Mouse (Mus musculus) heart, embryonic 15.5 days (tissue): ENCODE results near the gene Il17d. TPM values are rescaled to one million over a fixed set of nuclear protein-coding genes. Genes with fewer than 3 reads are reported as not detected.
A peak's percentile ranks its signal among the peaks of the same experiment; 100 is the strongest.

ENCODE experiments used
- ATAC-seq: fragments of 200-750 bp; cut with Nextera tagmentation; replicated peaks from 2 replicates; pipeline ENCODE4 v1.8.0; 2017; ENCODE audit warnings: low read depth, moderate TSS enrichment; ENCODE audit not compliant: insufficient number of reproducible peaks, insufficient read depth, low FRiP score
- H3K27ac ChIP-seq: fragments of 300-500 bp; sonication (generic); 2 replicates; pipeline ENCODE4 v1.5.1; 2015; ENCODE audit warnings: mild to moderate bottlenecking, inconsistent platforms
- H3K27me3 ChIP-seq: fragments of 300-500 bp; sonication (generic); 2 replicates; pipeline ENCODE4 v1.6.1; 2015; ENCODE audit warnings: inconsistent platforms
- H3K36me3 ChIP-seq: fragments of 300-500 bp; sonication (generic); 2 replicates; pipeline ENCODE4 v1.6.1; 2015; ENCODE audit warnings: mild to moderate bottlenecking, inconsistent platforms
- H3K4me1 ChIP-seq: fragments of 300-500 bp; sonication (generic); replicated peaks from 2 replicates; pipeline ENCODE4 v1.6.1; 2015; ENCODE audit warnings: inconsistent platforms
- H3K4me2 ChIP-seq: fragments of 300-500 bp; sonication (generic); 2 replicates; pipeline ENCODE4 v1.6.1; 2015; ENCODE audit warnings: inconsistent platforms, mild to moderate bottlenecking, moderate library complexity
- H3K4me3 ChIP-seq: fragments of 300-500 bp; sonication (generic); 2 replicates; pipeline ENCODE4 v1.5.1; 2015; ENCODE audit warnings: mild to moderate bottlenecking, inconsistent platforms
- H3K9ac ChIP-seq: fragments of 300-500 bp; sonication (generic); 2 replicates; pipeline ENCODE4 v1.6.1; 2015; ENCODE audit warnings: mild to moderate bottlenecking, inconsistent platforms
- H3K9me3 ChIP-seq: fragments of 300-500 bp; sonication (generic); replicated peaks from 2 replicates; pipeline ENCODE4 v1.6.1; 2016; ENCODE audit warnings: inconsistent platforms
- WGBS: fragments of 180-500 bp; shearing (Covaris S2); methylation state at CpG from one replicate; pipeline ENCODE4 v1.1.7; 2015; ENCODE audit warnings: mixed read lengths; 5-methylcytosine and 5-hydroxymethylcytosine counted together
- polyA plus RNA-seq: library from polyadenylated mRNA; unstranded; fragments of >200 nt; fragmentation: Nextera tagmentation; extraction: Ambion mirVana; gene quantifications from 2 replicates; pipeline ENCODE4 v1.2.1, GENCODE M21; 2015

Gene Il17d
- polyA plus RNA-seq, 1 experiment from 2014 or later = 2.1 TPM

DNA sequence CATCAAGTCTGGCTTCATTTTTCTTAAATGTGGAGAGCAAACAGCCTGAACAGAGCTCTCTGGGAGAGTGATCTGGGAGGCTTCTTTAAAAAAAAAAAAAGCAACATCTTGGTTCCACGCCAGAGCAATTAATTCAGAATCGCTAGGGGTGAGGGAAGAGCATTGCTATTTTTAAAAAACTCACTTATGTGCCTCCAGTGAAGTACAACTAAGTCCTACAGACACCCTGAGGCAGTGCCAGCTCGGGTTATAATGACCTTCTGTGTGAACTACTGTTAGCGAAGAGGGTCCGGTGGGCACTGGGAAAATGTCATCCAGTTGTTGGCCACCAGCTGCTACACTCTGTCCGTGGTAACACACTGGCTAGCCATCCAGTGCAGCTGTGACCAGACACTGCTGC lies 11.1 kb downstream of the Il17d start:
- Histone ChIP-seq H3K4me2 (peak overlapping the region; percentile 17; the same call in 1 of the 2 replicates), H3K27ac (peak overlapping the region; percentile 84), H3K4me3 (no peak overlapping the region), H3K9me3 (no peaks in the 10 kb centered on the region), H3K36me3 (no peaks in the 10 kb centered on the region), H3K9ac (no peak overlapping the region), H3K27me3 (no peaks in the 10 kb centered on the region; the same call in 1 of the 2 replicates), H3K4me1 (peaks cover 47% of the 10 kb centered on the region)
- WGBS = 29% methylated on average over 6 of the region's 6 CpGs
- ATAC-seq = peak; percentile 67

DNA sequence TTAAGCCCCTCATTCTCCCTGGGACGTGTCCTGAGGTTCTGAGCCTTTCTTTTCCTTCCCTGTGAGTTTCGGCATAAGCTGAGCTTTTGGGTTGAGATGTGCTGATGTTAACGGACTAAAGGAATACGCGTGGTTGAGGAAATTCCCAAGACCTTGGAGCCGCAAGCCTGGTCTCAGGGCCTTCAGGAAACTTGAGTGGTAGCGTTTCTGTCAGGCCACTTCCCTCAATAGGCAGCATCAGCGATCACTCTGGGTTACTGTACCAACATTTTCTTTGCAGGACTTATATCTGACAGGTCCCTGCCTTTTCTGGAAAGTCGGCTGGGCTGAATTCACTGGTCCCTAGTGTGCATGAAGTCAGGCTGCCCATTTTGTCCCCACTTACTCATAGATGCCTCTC lies 12.2 kb downstream of the Il17d start:
- peak overlapping the region; percentile 9; the same call in 1 of the 2 replicates for H3K9ac ChIP-seq

DNA sequence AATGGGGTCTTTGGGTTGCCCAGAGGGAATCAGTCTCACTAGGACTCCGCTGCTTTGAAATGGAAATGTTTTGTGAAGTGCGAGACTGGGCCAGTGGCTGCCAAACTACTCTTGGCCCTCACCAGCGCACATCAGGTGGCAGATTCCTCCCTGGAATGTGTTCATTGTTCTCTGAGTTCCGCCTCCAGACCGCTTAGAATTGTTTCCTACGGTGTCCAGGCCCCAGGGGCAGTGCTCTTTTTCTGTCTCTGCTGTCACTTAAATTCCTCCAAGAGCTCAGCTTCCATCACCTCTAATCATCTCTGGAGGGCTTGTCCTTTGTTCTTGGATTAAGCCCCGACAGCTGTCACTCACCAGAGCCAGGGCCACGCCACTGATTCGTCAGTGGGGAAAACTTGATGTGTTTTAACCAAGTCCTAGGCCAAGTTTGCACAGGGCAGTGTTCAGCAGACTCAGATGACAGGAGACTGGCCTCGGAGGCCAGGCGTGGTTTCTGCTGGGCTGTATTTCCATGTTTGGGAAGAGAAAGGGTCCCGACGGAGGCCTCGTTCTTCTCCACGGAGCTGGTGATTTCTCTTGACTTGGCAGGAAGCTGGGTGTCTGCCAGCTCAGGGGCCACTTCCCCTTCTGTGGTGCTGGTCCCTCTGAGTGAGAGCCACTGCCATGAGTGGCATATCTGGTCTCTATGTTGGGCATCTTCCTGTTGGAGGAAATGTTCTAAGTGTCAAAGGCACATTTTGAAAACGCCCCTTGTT lies 12.9 kb downstream of the Il17d start:
- Histone ChIP-seq H3K4me1 (peaks cover 49% of the 10 kb centered on the region), H3K4me2 (peak overlapping the region; percentile 30; the same call in 1 of the 2 replicates), H3K4me3 (no peak overlapping the region), H3K27ac (peak overlapping the region; percentile 76), H3K36me3 (no peaks in the 10 kb centered on the region), H3K9ac (peak overlapping the region; percentile 9; the same call in 1 of the 2 replicates), H3K9me3 (no peaks in the 10 kb centered on the region), H3K27me3 (no peaks in the 10 kb centered on the region; the same call in 1 of the 2 replicates)
- 9% methylated on average over 16 of the region's 16 CpGs for WGBS
- peak; percentile 28; the same call in 1 of the 2 replicates for ATAC-seq

More for the DNA sequence above, 12.2 kb downstream of the Il17d start:
- peak overlapping the region; percentile 30; the same call in 1 of the 2 replicates for H3K4me2 ChIP-seq
- ATAC-seq = no peak
- no peak overlapping the region for H3K4me3 ChIP-seq
- 56% methylated on average over 9 of the region's 9 CpGs for WGBS
- H3K36me3 ChIP-seq = no peaks in the 10 kb centered on the region
- peak overlapping the region; percentile 76 for H3K27ac ChIP-seq
- no peaks in the 10 kb centered on the region for H3K9me3 ChIP-seq
- H3K4me1 ChIP-seq = peaks cover 47% of the 10 kb centered on the region
- no peaks in the 10 kb centered on the region; the same call in 1 of the 2 replicates for H3K27me3 ChIP-seq

DNA sequence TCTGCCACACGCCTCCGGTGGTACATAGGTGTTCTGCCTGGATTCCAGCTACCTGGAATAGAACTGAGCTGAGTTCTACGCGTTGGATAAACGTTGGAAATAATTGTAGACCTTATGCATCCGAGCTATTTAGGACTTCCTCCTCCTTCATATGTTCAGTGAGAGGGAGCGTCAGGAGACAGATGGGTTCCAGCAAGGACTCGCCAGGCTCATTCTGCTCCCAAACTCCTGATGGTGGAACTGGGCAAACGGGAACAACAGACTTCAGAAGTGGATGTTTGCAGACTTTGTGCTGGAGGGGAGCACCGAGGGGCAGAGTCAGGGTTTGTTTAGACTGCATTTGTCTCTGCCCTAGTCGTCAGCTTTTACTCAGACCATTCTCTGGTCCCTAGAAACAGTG lies 16.1 kb downstream of the Il17d start:
- no peak for ATAC-seq
- H3K4me3 ChIP-seq = no peak overlapping the region
- WGBS = 78% methylated on average over 11 of the region's 11 CpGs
- peaks cover 28% of the 10 kb centered on the region for H3K4me1 ChIP-seq
- no peak overlapping the region for H3K27ac ChIP-seq
- H3K9me3 ChIP-seq = no peaks in the 10 kb centered on the region
- no peaks in the 10 kb centered on the region for H3K36me3 ChIP-seq
- H3K9ac ChIP-seq = no peak overlapping the region
- no peak overlapping the region for H3K4me2 ChIP-seq
- H3K27me3 ChIP-seq = no peaks in the 10 kb centered on the region

DNA sequence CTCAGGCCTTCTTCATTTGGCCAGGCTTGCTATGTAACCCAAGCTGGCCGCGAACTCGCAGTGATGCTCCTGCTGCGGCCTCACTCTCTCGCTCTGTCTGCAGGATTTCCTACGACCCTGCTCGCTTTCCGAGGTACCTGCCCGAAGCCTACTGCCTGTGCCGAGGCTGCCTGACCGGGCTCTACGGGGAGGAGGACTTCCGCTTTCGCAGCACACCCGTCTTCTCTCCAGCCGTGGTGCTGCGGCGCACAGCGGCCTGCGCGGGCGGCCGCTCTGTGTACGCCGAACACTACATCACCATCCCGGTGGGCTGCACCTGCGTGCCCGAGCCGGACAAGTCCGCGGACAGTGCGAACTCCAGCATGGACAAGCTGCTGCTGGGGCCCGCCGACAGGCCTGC lies 17.7 kb downstream of the Il17d start:
- 70% methylated on average over 34 of the region's 34 CpGs for WGBS
- H3K4me2 ChIP-seq = peak overlapping the region; percentile 49
- ATAC-seq = no peak

DNA sequence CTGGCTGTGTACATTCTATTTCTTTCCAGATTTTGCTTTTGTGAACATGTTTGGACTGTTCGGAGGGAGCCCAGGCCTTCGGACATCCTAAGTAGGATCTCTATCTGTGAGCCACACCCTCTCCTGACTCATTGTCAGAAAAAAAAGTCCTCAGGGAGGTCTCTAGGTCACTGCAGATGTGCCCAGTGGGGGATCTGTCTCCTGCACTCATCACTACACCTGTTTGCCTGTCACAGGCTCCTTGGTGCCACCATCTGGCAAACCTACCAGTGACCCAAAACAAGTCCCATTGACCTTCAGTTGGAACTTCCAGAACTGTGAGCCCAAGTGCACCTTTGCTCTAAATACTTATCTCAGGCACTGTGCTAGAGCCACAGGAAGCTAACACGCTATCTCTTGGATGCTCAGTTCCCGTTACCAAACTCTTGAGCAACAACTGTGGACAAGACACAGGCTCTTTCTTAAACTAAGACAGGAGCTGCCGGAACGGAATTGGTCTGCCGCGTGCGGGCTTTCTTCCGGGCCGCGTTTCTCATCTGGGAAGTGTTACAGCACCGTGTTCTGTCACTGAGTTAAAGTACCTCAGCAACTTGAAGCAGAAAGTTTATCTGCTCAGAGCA lies 19.0 kb downstream of the Il17d start:
- Histone ChIP-seq H3K27me3 (no peaks in the 10 kb centered on the region), H3K27ac (no peak overlapping the region), H3K4me2 (no peak overlapping the region), H3K4me3 (no peak overlapping the region), H3K36me3 (no peaks in the 10 kb centered on the region), H3K9me3 (no peaks in the 10 kb centered on the region), H3K4me1 (peaks cover 7% of the 10 kb centered on the region), H3K9ac (no peak overlapping the region)
- ATAC-seq = no peak
- WGBS = 86% methylated on average over 13 of the region's 13 CpGs

More for the DNA sequence above, 17.7 kb downstream of the Il17d start:
- Histone ChIP-seq H3K4me3 (peak overlapping the region; percentile 10; the same call in 1 of the 2 replicates), H3K4me1 (peaks cover 18% of the 10 kb centered on the region), H3K9me3 (no peaks in the 10 kb centered on the region), H3K27me3 (no peaks in the 10 kb centered on the region), H3K27ac (no peak overlapping the region), H3K9ac (no peak overlapping the region), H3K36me3 (no peaks in the 10 kb centered on the region)

DNA sequence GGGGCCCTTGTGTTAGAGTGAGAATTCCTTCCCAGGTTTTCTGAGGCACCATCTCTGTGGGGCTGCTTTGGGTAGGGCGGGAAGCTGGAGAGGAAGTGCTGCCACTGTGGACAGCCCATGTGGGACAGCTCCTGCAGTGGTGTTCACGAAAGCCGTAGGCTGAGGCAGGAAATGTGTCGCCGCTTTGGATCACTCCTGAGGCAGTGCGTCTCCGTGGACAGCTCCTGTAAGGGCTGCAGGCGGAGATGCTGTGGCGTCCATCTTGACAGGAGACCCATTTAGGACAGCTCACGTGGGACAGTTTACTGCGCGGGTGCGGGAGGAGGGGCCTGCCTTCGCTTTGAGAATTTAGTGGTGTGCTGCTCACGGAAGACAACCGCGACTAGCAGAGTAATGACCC lies 20.9 kb downstream of the Il17d start:
- Histone ChIP-seq H3K9me3 (no peaks in the 10 kb centered on the region), H3K27me3 (no peaks in the 10 kb centered on the region), H3K4me1 (peaks cover 7% of the 10 kb centered on the region), H3K9ac (no peak overlapping the region), H3K4me3 (no peak overlapping the region), H3K4me2 (no peak overlapping the region), H3K27ac (no peak overlapping the region), H3K36me3 (no peaks in the 10 kb centered on the region)
- ATAC-seq = no peak
- WGBS = 79% methylated on average over 17 of the region's 17 CpGs

DNA sequence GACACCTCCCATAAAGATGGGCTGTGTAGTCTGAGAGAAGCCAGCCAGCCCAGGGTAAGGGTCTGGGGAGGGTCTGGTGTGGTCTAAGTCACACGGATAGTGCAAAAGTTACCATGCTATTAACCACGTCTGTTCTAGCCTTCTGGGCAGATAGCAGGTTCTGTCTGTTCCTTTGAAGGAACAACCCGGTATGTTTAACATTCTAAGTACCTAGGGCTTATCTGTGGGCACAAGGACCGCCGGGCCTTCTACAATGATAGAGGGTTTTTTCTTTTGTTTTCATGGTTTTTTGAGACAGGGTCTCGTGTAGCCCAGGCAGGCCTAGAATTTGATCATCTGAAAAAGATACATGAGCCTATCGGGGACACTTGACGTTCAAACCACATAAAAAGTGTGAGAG lies 21.6 kb downstream of the Il17d start:
- Histone ChIP-seq H3K9me3 (no peaks in the 10 kb centered on the region), H3K36me3 (no peaks in the 10 kb centered on the region), H3K4me3 (no peak overlapping the region), H3K4me1 (peaks cover 7% of the 10 kb centered on the region), H3K9ac (no peak overlapping the region), H3K4me2 (no peak overlapping the region), H3K27me3 (no peaks in the 10 kb centered on the region), H3K27ac (no peak overlapping the region)
- WGBS = 79% methylated on average over 8 of the region's 8 CpGs
- no peak for ATAC-seq

DNA sequence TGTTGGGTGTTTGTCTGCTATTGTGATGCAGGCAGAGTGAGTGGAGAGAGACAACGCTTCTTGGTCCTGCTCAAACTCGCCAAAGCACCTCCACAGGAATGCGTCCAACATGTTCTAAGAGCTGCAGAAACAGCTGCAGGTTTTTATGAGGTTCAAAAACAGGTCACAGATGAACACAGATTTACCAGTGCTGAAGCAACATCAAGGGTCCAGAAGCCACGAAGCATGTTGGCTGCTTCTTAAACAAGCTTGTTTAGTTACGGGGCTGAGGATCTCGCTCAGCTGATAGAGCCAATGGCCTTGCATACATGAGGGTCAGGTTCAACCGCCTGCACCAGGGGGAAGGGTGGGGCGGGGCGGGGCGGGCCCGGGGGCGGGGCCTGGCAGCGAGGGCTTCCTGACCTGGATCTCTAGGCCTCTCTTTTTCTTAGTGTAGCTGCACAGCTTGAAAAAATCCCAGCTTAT lies 22.0 kb downstream of the Il17d start:
- Histone ChIP-seq H3K36me3 (no peaks in the 10 kb centered on the region), H3K27me3 (no peaks in the 10 kb centered on the region), H3K27ac (no peak overlapping the region), H3K9me3 (no peaks in the 10 kb centered on the region), H3K4me3 (no peak overlapping the region), H3K9ac (no peak overlapping the region), H3K4me2 (0 out of 2 replicates have a peak overlapping the region, but pooled peaks have one; percentile 4), H3K4me1 (peaks cover 7% of the 10 kb centered on the region)
- no peak; the same call in 1 of the 2 replicates for ATAC-seq
- 23% methylated on average over 13 of the region's 13 CpGs for WGBS

DNA sequence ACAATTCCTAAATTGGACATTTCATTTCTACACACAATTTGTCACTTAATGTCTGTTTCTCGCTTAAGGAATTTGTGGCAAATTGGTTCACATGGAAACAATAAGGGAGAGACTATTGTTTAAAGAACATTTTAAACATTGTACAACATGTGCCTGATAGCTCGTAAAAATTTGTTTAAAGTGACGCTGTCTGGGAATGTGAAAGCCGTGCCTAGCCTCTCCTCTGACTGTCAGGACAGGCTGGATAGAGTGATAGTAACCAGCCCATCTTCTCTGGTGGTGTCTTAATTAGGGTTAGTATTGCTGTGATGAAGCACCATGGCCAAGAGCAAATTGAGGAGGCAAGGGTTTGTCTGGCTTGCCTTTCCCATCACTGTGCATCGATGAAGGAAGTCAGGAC lies 22.5 kb downstream of the Il17d start:
- H3K27ac ChIP-seq = no peak overlapping the region
- 71% methylated on average over 5 of the region's 5 CpGs for WGBS
- no peak overlapping the region for H3K4me3 ChIP-seq
- peaks cover 7% of the 10 kb centered on the region for H3K4me1 ChIP-seq
- no peaks in the 10 kb centered on the region for H3K36me3 ChIP-seq
- H3K27me3 ChIP-seq = no peaks in the 10 kb centered on the region
- H3K9me3 ChIP-seq = no peaks in the 10 kb centered on the region
- no peak overlapping the region for H3K4me2 ChIP-seq
- no peak overlapping the region for H3K9ac ChIP-seq
- ATAC-seq = no peak

DNA sequence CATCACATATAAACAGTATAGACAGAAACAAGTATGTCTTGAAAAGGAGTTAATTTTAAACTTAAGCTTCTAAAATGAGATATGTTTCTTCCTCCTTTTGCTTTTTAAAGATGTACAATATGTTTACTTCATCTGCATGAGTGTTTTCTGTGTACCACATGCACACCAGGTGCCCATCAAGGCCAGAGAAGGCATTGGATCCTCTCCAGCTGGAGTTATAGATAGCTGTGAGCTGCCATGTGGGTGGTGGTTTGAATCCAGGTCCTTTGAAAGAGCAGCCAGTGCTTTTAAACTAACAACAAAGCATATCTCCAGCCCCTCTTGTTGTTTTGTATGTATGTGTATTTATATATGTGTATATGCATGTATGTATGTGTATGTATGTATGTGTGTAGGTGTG lies 28.4 kb downstream of the Il17d start:
- no peak for ATAC-seq
- no peak overlapping the region for H3K9ac ChIP-seq
- no peak overlapping the region for H3K27ac ChIP-seq
- H3K4me3 ChIP-seq = no peak overlapping the region
- no peaks in the 10 kb centered on the region for H3K9me3 ChIP-seq
- no peaks in the 10 kb centered on the region for H3K36me3 ChIP-seq
- no peaks in the 10 kb centered on the region for H3K4me1 ChIP-seq
- H3K4me2 ChIP-seq = no peak overlapping the region
- no peaks in the 10 kb centered on the region for H3K27me3 ChIP-seq
